Mouse (Mus musculus) intestine, embryonic 14.5 days (tissue): ENCODE data around the gene Tbx4. TPM values are rescaled to one million over a fixed set of nuclear protein-coding genes. Genes with fewer than 3 reads are reported as not detected.

ENCODE experiments used
- ATAC-seq: fragments of 200-750 bp; cut with Nextera tagmentation; replicated peaks from 2 replicates; pipeline ENCODE4 v1.8.0; 2017; ENCODE audit warnings: low read depth, moderate number of reproducible peaks, moderate TSS enrichment, moderate library complexity; ENCODE audit not compliant: low FRiP score, low TSS enrichment
- DNase-seq: peaks from one replicate; pipeline ENCODE4 v3.0.0-alpha.2; 2018; ENCODE audit warnings: low spot score
- H3K27ac ChIP-seq: fragments of 300-500 bp; sonication (generic); 2 replicates; pipeline ENCODE4 v1.5.1; 2014; ENCODE audit warnings: low read depth, mild to moderate bottlenecking, control low read depth
- H3K27me3 ChIP-seq: fragments of 300-500 bp; sonication (generic); replicated peaks from 2 replicates; pipeline ENCODE4 v1.6.1; 2014; ENCODE audit warnings: low read length, control low read depth; ENCODE audit not compliant: control insufficient read depth, insufficient read depth
- H3K36me3 ChIP-seq: fragments of 300-500 bp; sonication (generic); 2 replicates; pipeline ENCODE4 v1.6.1; 2014; ENCODE audit warnings: low read length, control low read depth; ENCODE audit not compliant: control insufficient read depth, insufficient read depth
- H3K4me1 ChIP-seq: fragments of 300-500 bp; sonication (generic); replicated peaks from 2 replicates; pipeline ENCODE4 v1.6.1; 2014; ENCODE audit warnings: low read length, control low read depth, mixed read lengths; ENCODE audit not compliant: control insufficient read depth, insufficient read depth
- H3K4me2 ChIP-seq: fragments of 300-500 bp; sonication (generic); 2 replicates; pipeline ENCODE4 v1.6.1; 2014; ENCODE audit warnings: low read length
- H3K4me3 ChIP-seq: fragments of 300-500 bp; sonication (generic); 2 replicates; pipeline ENCODE4 v1.5.1; 2014; ENCODE audit warnings: low read depth, low read length, control low read depth, mixed read lengths
- H3K9ac ChIP-seq: fragments of 300-500 bp; sonication (generic); 2 replicates; pipeline ENCODE4 v1.6.1; 2014; ENCODE audit warnings: mild to moderate bottlenecking, low read length
- H3K9me3 ChIP-seq: fragments of 300-500 bp; sonication (generic); 2 replicates; pipeline ENCODE4 v1.6.1; 2016; ENCODE audit warnings: low read length, control low read depth; ENCODE audit not compliant: control insufficient read depth
- WGBS: fragments of 180-500 bp; shearing (Covaris S2); extraction: QIAGEN DNeasy Blood & Tissue Kit; methylation state at CpG from one replicate; pipeline ENCODE4 v1.1.7; 2014; 5-methylcytosine and 5-hydroxymethylcytosine counted together
- polyA plus RNA-seq: library from polyadenylated mRNA; unstranded; fragments of >200 nt; fragmentation: Nextera tagmentation; extraction: Ambion mirVana; gene quantifications from 2 replicates; pipeline ENCODE4 v1.2.1, GENCODE M21; 2014

The Tbx4 gene
- polyA plus RNA-seq, 1 experiment from 2014 or later: not detected

- Histone ChIP-seq H3K4me1 (peaks cover 9% of the 10 kb centered on the region), H3K9me3 (no peaks in the 10 kb centered on the region), H3K9ac (no peak overlapping the region), H3K27ac (no peak overlapping the region), H3K4me3 (no peak overlapping the region), H3K36me3 (no peaks in the 10 kb centered on the region), H3K4me2 (no peak overlapping the region), H3K27me3 (peaks cover 99% of the 10 kb centered on the region)
- 11% methylated on average over 2 of the region's 2 CpGs for WGBS
- ATAC-seq (no peak), DNase-seq (no peak)
Observed at GRCm38 (mm10) chr11:85891692-85892040, 5.4 kb downstream of the Tbx4 start.

DNA sequence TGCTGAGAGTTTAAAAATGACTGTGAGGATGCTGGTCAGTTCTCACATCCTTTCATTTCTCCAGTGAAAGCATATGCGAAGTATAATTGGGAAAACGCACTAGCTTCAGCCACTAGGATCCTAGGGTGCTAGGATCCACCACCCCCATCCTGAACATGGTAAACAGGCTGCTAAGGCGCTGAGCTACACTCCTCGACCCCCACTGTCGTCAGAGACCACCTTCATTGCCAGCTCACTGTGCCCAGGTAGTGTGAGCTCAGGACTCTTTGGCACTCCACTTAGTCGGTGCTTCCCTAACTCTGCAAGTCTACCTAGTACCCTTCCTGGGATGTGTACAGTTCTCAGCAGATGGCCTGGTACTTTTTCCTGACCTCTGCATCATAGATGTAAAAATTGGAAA, 6.5 kb downstream of the Tbx4 start:
- WGBS: 7% methylated on average over 6 of the region's 6 CpGs
- Histone ChIP-seq H3K4me3 (no peak overlapping the region), H3K9ac (no peak overlapping the region)

GRCm38 (mm10) chr11:85893400-85894135, 7.3 kb downstream of the Tbx4 start:
- H3K36me3 ChIP-seq: no peaks in the 10 kb centered on the region
- 4% methylated on average over 13 of the region's 13 CpGs for WGBS
- H3K9me3 ChIP-seq: no peaks in the 10 kb centered on the region
- H3K27me3 ChIP-seq: peaks cover 100% of the 10 kb centered on the region
- H3K4me3 ChIP-seq: no peak overlapping the region
- DNase-seq: no peak
- H3K4me1 ChIP-seq: peaks cover 4% of the 10 kb centered on the region
- no peak overlapping the region for H3K4me2 ChIP-seq
- no peak for ATAC-seq
- no peak overlapping the region for H3K27ac ChIP-seq
- no peak overlapping the region for H3K9ac ChIP-seq

More for the DNA sequence above, 6.5 kb downstream of the Tbx4 start:
- no peak overlapping the region for H3K4me2 ChIP-seq
- H3K27me3 ChIP-seq: peaks cover 100% of the 10 kb centered on the region
- ATAC-seq (no peak), DNase-seq (no peak)
- no peaks in the 10 kb centered on the region for H3K36me3 ChIP-seq
- H3K9me3 ChIP-seq: no peaks in the 10 kb centered on the region
- H3K27ac ChIP-seq: no peak overlapping the region
- H3K4me1 ChIP-seq: peaks cover 9% of the 10 kb centered on the region

DNA sequence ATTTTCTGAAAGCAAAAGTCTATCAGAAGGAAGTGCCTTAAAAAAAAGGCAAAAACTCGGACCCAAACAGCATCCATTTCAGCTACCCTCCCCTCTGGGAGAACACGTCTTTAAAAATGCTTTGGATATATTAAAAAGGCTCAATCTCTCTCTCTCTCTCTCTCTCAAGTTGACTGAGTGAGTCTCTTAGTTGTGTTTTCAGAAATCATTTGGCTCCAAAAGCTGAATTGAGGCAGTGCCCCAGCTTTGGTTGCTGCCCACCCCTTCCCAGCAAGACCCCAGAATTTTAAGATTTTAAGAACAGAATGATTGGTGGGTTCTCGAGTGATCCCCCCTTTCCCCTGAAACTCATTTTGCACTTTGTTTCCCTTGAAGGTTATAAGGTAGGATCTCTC, 7.9 kb downstream of the Tbx4 start:
- peaks cover 99% of the 10 kb centered on the region for H3K27me3 ChIP-seq
- no peak overlapping the region for H3K4me3 ChIP-seq
- H3K4me2 ChIP-seq: no peak overlapping the region
- H3K27ac ChIP-seq: no peak overlapping the region
- ATAC-seq (no peak), DNase-seq (no peak)
- no peaks in the 10 kb centered on the region for H3K9me3 ChIP-seq
- no peaks in the 10 kb centered on the region for H3K36me3 ChIP-seq
- 14% methylated on average over 3 of the region's 3 CpGs for WGBS
- peaks cover 4% of the 10 kb centered on the region for H3K4me1 ChIP-seq
- H3K9ac ChIP-seq: no peak overlapping the region

GRCm38 (mm10) chr11:85894731-85895545, 8.7 kb downstream of the Tbx4 start:
- peaks cover 4% of the 10 kb centered on the region for H3K4me1 ChIP-seq
- 4% methylated on average over 41 of the region's 43 CpGs for WGBS
- H3K27ac ChIP-seq: no peak overlapping the region
- no peaks in the 10 kb centered on the region for H3K36me3 ChIP-seq
- no peak for DNase-seq
- no peaks in the 10 kb centered on the region for H3K9me3 ChIP-seq
- peak overlapping the region; percentile 4; the same call in 1 of the 2 replicates for H3K9ac ChIP-seq
- peak overlapping the region; percentile 51 for H3K4me2 ChIP-seq
- H3K27me3 ChIP-seq: peaks cover 95% of the 10 kb centered on the region
- 0 out of 2 replicates have a peak, but pooled peaks have one; percentile 7 for ATAC-seq
- H3K4me3 ChIP-seq: peak overlapping the region; percentile 23

DNA sequence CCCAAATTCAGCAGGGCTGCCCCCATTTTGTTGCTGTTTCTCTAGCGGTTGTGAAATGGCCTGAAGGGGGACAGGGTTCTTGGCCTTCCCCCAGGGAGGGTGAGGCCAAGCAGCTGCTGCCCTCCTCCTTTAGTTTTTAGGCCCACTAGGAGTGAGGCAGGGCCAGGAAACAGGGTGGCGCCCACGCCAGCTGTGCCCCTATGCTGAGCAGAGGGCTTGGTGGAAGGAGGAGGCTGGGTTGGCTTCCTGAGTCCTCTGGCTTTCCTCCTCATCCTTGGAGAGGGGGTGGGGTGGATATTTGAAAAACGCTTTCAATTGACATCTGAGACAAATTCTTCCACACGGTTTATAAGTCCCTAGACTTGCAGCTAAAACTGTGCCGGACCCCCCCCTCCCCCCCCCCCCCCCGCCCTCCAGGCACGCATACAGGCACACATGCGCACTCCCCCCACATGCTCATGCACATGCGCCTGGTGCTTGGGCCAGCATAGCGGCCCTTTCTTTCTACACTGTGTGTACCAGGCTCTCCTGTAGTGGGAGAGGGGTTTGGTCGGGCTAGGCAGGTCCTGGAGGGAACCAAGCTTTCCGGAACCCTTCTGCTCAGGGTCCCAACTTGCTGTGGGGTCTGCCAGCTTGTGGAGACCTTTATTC, 10.2 kb downstream of the Tbx4 start:
- no peaks in the 10 kb centered on the region for H3K36me3 ChIP-seq
- H3K9me3 ChIP-seq: no peaks in the 10 kb centered on the region
- no peak overlapping the region for H3K4me2 ChIP-seq
- no peak overlapping the region for H3K27ac ChIP-seq
- H3K9ac ChIP-seq: no peak overlapping the region
- DNase-seq (no peak), ATAC-seq (no peak)
- peaks cover 4% of the 10 kb centered on the region for H3K4me1 ChIP-seq
- WGBS: 47% methylated on average over 11 of the region's 13 CpGs
- peaks cover 91% of the 10 kb centered on the region for H3K27me3 ChIP-seq
- no peak overlapping the region for H3K4me3 ChIP-seq

GRCm38 (mm10) chr11:85900291-85900690, 14.1 kb downstream of the Tbx4 start:
- H3K36me3 ChIP-seq: no peaks in the 10 kb centered on the region
- H3K4me2 ChIP-seq: no peak overlapping the region
- no peak overlapping the region for H3K9ac ChIP-seq
- no peaks in the 10 kb centered on the region for H3K9me3 ChIP-seq
- no peak overlapping the region for H3K4me3 ChIP-seq
- peaks cover under 1% of the 10 kb centered on the region for H3K4me1 ChIP-seq
- H3K27me3 ChIP-seq: peaks cover 58% of the 10 kb centered on the region
- no peak overlapping the region for H3K27ac ChIP-seq
- DNase-seq (no peak), ATAC-seq (no peak)

DNA sequence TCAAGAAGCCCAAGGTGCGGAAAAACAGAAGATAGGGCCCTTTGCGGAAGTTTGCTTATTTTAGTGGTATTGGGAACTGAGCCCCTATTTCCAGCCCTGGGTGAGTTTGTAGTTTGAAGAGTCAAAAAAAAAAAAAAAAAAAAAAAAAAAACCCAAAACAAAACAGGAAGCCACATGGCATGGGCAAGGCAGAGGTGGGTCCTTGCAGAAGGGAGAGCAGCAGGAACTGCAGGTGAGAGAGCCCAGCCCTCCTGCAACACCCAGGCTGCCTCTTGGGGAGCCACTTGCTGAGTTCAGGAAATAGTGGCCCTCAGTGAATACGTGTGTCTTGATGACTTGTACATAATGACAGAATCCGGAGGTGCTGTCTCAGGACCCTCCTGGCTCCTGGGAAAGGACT, 23.3 kb downstream of the Tbx4 start:
- Histone ChIP-seq H3K36me3 (no peaks in the 10 kb centered on the region), H3K27ac (no peak overlapping the region), H3K4me2 (no peak overlapping the region), H3K4me3 (no peak overlapping the region), H3K9ac (no peak overlapping the region), H3K9me3 (no peaks in the 10 kb centered on the region), H3K4me1 (peaks cover 11% of the 10 kb centered on the region), H3K27me3 (no peaks in the 10 kb centered on the region; the same call in 1 of the 2 replicates)
- WGBS: 65% methylated on average over 4 of the region's 4 CpGs
- ATAC-seq: no peak
- no peak for DNase-seq
